Mouse (Mus musculus) MEL (cell line): Measurements from ENCODE around the gene Retreg1.

Experiments used
- CHD2 ChIP-seq: IDR thresholded peaks from 2 replicates; pipeline ENCODE4 v1.6.1; 2011; ENCODE audit warnings: low read length, improper control_type of control experiment
- E2F4 ChIP-seq: IDR thresholded peaks from 2 replicates; pipeline ENCODE4 v1.6.1; 2011; ENCODE audit warnings: low read depth, low read length, improper control_type of control experiment, borderline replicate concordance
- HCFC1 ChIP-seq: IDR thresholded peaks from 2 replicates; pipeline ENCODE4 v1.6.1; 2012; ENCODE audit warnings: low read depth, mild to moderate bottlenecking, inconsistent platforms, low read length, improper control_type of control experiment, moderate library complexity
- MYC ChIP-seq: IDR thresholded peaks from 2 replicates; pipeline ENCODE4 v1.6.1; 2011; ENCODE audit warnings: low read depth, mild to moderate bottlenecking, low read length, improper control_type of control experiment, moderate library complexity
- ZMIZ1 ChIP-seq: IDR thresholded peaks from 2 replicates; pipeline ENCODE4 v1.6.1; 2012; ENCODE audit warnings: low read depth, mild to moderate bottlenecking, inconsistent platforms, low read length, improper control_type of control experiment, moderate library complexity

DNA sequence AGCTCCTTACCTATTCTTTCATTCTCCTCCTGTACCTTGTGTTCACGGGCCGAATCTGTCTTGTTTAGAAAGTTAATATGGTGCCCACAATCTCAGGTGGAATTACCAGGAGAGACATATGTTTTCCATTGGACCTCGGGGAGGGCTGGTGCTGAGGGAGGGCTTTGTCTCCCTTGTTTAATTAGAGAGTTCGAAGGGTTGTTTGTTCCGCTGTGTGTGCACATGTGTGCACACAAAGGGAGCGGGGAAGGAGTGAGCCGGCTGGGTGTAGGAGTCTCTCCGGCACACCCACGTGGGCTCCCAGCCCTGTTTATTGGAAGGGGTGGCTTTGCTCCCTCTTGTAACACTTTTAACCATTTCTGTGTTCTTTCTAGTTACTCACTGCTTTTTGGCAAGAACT lies 29.1 kb downstream of the Retreg1 start:
- TF ChIP-seq E2F4 (no peak), ZMIZ1 (no peak), MYC (no peak), HCFC1 (no peak), CHD2 (no peak)
